Mouse (Mus musculus) v-Abl transformed pro-B cells (cell line): ENCODE results near the gene Aff1.

ENCODE experiments used
- in situ Hi-C, 2 experiments: fragments of 400-800 bp; cut with MboI; formaldehyde crosslinking; loops; one replicate each; pipeline ENCODE4 v1.15.1; 2025; ENCODE audit not compliant: unreplicated experiment in 2 of 2

The Aff1 gene

GRCm38 (mm10) chr5:103721490-103721889, 29.3 kb downstream of the Aff1 start:
- in situ Hi-C loops = loop anchor here in 1 of 2 experiments (10.0 kb wide), 1 partner anchor 1783 kb away; no protein-coding TSS in a partner anchor

GRCm38 (mm10) chr5:103722721-103723120, 30.5 kb downstream of the Aff1 start:
- in situ Hi-C loops = loop anchor here in 1 of 2 experiments (10.0 kb wide), 1 partner anchor 1782 kb away; no protein-coding TSS in a partner anchor

GRCm38 (mm10) chr5:103724384-103724783, 32.2 kb downstream of the Aff1 start:
- in situ Hi-C loops = loop anchor here in 1 of 2 experiments (10.0 kb wide), 1 partner anchor 1780 kb away; no protein-coding TSS in a partner anchor

- in situ Hi-C loops = loop anchor here (5.0 to 25.0 kb wide), 4 partner anchors 38 to 1912 kb away; no protein-coding TSS in a partner anchor
Observed at GRCm38 (mm10) chr5:103724823-103725222, 32.6 kb downstream of the Aff1 start.

- in situ Hi-C loops = loop anchor here (5.0 to 25.0 kb wide), 4 partner anchors 38 to 1912 kb away; no protein-coding TSS in a partner anchor
Observed at GRCm38 (mm10) chr5:103725268-103726149, 33.3 kb downstream of the Aff1 start.

GRCm38 (mm10) chr5:103726281-103726938, 34.2 kb downstream of the Aff1 start:
- in situ Hi-C loops = loop anchor here (5.0 to 25.0 kb wide), 4 partner anchors 39 to 1911 kb away; no protein-coding TSS in a partner anchor

GRCm38 (mm10) chr5:103727777-103728395, 35.7 kb downstream of the Aff1 start:
- in situ Hi-C loops = loop anchor here (5.0 to 25.0 kb wide), 4 partner anchors 41 to 1909 kb away; no protein-coding TSS in a partner anchor

GRCm38 (mm10) chr5:103729225-103729624, 37.1 kb downstream of the Aff1 start:
- in situ Hi-C loops = loop anchor here (5.0 to 25.0 kb wide), 4 partner anchors 42 to 1908 kb away; no protein-coding TSS in a partner anchor

- in situ Hi-C loops = loop anchor here in 1 of 2 experiments (5.0 to 25.0 kb wide), 3 partner anchors 33 to 1907 kb away; no protein-coding TSS in a partner anchor
Observed at GRCm38 (mm10) chr5:103730142-103730541, 38.0 kb downstream of the Aff1 start.

- in situ Hi-C loops = loop anchor here in 1 of 2 experiments (5.0 to 25.0 kb wide), 3 partner anchors 33 to 1907 kb away; no protein-coding TSS in a partner anchor
Observed at GRCm38 (mm10) chr5:103730727-103731126, 38.6 kb downstream of the Aff1 start.

GRCm38 (mm10) chr5:103732581-103732980, 40.4 kb downstream of the Aff1 start:
- in situ Hi-C loops = loop anchor here in 1 of 2 experiments (5.0 to 25.0 kb wide), 3 partner anchors 35 to 1905 kb away; no protein-coding TSS in a partner anchor

GRCm38 (mm10) chr5:103735411-103736112, 43.4 kb downstream of the Aff1 start:
- in situ Hi-C loops = loop anchor here in 1 of 2 experiments (25.0 kb wide), 2 partner anchors 1798 to 1902 kb away; no protein-coding TSS in a partner anchor

- in situ Hi-C loops = loop anchor here in 1 of 2 experiments (25.0 kb wide), 2 partner anchors 1799 to 1901 kb away; no protein-coding TSS in a partner anchor
Observed at GRCm38 (mm10) chr5:103736553-103737207, 44.5 kb downstream of the Aff1 start.

GRCm38 (mm10) chr5:103737208-103738066, 45.3 kb downstream of the Aff1 start:
- in situ Hi-C loops = loop anchor here in 1 of 2 experiments (25.0 kb wide), 2 partner anchors 1800 to 1900 kb away; no protein-coding TSS in a partner anchor

GRCm38 (mm10) chr5:103738509-103738908, 46.3 kb downstream of the Aff1 start:
- in situ Hi-C loops = loop anchor here in 1 of 2 experiments (25.0 kb wide), 2 partner anchors 1801 to 1899 kb away; no protein-coding TSS in a partner anchor

GRCm38 (mm10) chr5:103739163-103739562, 47.0 kb downstream of the Aff1 start:
- in situ Hi-C loops = loop anchor here in 1 of 2 experiments (25.0 kb wide), 2 partner anchors 1802 to 1898 kb away; no protein-coding TSS in a partner anchor

GRCm38 (mm10) chr5:103740093-103740902, 48.1 kb downstream of the Aff1 start:
- in situ Hi-C loops = loop anchor here (10.0 to 25.0 kb wide), 3 partner anchors 75 to 1897 kb away; no protein-coding TSS in a partner anchor
